Mouse (Mus musculus) regulatory T cell (primary cell): ENCODE results near the gene Cntnap1.

Experiments
- in situ Hi-C: fragments of 300-600 bp; cut with MboI, MseI; formaldehyde crosslinking; loops from one replicate; pipeline ENCODE4 v1.15.1; 2025; ENCODE audit warnings: high pct_unique_total_duplicates

Gene Cntnap1

DNA sequence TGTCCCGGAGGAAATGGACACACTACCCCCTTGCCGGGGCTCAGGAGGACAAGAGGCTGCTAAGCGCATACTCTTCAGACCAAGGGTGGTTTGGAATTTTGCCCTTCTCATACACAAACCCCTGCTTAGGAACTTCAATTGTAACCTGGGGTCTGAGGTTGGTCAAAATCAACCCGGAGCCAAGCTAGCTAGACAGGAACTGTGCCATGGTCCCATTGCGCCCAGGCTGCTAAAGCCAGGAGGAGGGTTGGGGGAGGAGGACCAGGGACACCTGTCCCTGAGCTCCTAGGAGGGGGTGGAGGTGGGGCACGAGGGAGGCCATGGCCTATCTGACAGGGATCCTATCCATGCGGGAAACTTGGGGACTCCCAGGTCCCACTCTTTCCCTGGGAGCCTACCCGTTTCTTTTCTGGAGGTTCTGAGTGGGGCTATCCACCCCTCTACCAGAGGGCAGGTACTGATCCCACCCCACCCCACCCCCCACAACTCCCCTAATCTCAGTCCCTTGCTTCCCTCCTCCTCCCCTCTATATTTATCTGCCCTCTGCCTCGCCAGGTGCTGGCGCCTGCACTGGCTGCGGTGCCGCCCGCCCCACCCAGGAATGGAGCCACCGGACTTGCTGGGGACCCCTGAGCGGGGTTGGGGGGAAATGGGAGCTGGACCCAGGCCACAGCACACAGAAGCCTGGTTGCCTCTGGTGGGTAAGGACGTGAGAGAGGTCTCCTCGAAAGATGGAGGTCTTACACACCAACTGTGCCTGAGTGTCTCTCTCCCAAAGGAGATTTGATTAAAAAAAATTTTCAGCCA, 819 bp upstream of the Cntnap1 start:
- in situ Hi-C loops: no loop called here

DNA sequence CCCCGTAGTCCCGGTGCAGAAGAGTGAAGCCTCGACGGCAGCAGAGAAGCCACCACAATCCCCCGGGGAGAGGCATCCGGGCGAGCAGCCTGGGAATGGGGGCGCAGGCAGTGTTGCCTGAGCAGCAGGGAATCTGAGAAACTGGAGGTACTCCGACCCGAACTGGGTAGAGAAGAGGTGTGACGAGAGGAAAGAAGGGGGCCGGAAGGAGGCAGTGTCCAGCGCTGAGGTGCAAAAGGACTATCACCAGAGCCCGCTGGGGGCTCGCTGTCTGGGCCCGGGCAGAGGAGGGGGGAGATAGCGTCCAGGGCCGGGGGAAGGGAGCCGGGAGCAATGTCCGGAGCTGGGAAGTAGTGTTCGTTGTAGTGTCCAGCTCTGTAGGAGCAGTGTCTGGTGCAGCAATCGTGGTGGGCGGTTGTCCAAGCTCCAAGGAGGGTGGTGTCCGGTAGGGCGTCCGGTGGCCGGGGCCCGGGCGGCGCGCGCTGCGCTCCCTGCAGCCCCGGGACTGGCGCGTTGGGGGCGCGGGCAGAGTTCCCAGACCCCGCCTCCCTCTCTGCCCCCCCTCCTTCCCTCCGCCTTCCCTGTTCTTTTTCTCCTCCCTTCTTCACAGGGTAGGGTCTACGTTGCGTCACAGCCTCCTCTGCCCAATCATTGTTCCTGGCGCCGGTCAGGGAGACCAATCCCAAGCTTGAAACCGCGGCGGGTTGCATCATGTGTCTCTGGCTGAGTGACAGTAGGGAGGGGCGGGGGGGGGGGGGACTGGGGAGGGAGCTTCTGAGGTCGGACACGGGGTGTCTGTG, 688 bp downstream of the Cntnap1 start, which contains the start of gene Plekhh3:
Gene Plekhh3, minus strand, starts transcription at position 541 of the 800 bp plus-strand sequence.
- in situ Hi-C loops: no loop called here

DNA sequence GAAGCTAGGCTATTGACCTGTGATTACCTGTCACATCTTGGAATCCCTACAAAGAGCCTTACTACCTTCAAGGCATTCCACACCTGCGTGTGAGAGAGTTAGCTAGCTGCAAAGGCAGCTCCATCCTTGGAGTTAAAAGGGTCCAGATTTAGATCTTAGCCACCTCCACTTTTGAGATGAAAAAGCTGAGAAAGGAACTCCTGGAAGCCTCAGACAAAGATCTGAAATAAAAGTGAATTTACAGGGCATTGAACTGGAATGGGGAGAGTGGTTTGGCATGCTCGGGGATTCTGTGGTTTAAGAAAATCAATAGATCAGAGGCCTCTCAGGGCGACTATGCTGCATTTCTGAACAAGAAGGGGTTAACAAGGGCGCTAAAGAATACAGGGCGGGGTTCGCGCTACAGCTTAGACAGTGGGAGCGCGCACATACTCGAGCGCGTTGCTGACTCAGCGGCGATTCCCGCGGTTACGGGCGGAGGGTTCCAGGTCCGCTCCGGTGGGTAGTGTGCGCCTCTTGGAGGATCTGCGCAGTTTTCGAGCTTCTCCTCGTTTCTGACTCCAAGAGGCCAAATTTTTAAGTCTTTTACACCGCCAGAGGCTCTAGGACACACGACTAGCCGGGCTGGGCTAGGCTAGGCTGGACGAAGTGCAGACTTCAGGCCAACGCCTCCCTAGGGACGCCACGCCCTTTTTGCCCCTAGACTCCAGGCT, 1.6 kb downstream of the Cntnap1 start:
- in situ Hi-C loops: no loop called here

DNA sequence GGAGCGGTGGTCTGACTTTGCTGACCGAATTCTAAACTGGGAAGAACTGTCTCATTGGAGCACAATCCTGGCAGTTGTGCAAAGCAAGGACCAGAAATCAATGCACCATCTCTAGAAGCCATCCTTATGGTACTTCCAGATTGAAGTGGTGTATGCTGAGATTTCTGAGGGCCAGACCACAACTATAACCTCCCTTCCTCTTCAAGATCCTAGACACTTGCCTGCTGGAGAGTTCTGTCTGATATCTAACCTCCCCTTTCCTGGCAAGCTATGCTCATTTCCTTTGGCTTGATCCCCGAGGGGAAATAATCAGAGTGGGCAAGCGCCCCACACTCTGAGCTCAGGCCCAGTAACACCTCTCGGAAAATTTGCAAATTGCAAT, 2.1 kb downstream of the Cntnap1 start:
- in situ Hi-C loops: no loop called here

DNA sequence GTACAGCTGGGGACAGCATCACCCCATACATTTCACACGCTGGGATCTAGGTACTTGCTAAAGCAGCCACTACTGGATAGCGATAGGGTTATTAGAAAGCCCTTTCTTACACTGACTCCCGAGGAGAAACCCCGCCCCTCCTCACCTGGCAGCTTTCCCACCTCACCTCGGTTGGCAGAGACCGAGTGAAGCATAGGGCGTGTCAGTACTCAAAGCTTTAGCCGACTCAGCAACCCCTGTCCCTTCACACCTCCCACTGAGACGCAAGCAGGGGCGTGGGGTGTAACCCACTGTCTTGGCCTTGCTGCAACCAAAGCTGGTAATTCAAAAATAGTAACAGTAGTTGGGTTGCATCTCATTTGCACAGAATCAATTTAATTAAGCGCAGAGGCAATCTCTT, 2.8 kb downstream of the Cntnap1 start:
- in situ Hi-C loops: no loop called here

DNA sequence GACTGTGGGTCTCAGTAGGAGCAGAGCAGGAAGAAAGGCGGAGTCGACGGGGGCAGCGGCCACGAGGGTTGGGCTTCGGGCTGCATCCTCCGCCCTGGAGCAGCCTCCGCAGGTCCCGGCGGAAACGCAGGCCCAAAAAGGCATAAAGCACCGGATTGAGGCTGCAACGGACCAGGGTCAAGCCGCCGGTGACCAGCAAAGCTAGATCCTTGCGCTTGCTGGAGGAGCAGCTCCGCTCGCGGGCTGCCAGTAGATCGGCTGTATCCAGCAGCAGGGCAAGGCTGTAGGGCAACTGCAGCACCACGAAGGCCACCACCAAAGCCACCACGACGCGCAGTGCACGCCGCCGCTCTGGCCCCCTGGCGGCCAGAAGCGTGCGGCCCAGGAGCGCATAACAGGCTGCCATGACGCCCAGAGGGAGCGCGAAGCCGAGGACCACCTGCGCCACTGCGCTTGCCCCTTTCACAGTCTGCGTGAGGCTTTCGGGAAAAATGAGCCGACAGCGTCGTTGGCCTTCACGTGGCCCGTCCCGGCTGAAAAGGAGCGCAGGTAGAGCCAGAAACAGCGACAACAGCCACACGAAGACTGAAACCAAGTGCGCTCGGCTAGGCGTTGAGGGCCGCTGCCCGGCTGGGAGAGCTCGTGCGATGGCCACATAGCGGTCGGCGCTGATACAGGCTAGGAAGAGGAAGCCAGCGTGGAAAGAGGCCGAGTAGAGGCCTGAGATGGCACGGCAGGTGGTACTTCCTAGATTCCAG, 3.5 kb downstream of the Cntnap1 start:
- in situ Hi-C loops: no loop called here

DNA sequence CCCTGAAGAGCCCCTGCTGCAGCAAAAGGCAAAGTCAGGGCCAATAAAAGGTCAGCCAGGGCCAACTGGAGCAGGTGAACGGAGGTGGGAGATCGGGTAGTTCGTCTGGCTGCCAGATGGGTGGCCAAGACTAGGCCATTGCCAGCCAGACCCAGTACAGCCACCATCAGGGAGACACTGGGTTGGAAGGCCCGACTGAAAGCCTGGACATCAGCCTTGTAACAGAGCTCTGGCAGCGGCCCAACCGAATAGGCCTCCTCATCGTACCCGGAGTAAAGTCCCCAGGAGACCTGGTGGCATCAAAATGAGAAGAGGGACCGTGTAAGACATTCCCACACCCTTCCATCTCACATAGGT, 4.0 kb downstream of the Cntnap1 start:
- in situ Hi-C loops: no loop called here

DNA sequence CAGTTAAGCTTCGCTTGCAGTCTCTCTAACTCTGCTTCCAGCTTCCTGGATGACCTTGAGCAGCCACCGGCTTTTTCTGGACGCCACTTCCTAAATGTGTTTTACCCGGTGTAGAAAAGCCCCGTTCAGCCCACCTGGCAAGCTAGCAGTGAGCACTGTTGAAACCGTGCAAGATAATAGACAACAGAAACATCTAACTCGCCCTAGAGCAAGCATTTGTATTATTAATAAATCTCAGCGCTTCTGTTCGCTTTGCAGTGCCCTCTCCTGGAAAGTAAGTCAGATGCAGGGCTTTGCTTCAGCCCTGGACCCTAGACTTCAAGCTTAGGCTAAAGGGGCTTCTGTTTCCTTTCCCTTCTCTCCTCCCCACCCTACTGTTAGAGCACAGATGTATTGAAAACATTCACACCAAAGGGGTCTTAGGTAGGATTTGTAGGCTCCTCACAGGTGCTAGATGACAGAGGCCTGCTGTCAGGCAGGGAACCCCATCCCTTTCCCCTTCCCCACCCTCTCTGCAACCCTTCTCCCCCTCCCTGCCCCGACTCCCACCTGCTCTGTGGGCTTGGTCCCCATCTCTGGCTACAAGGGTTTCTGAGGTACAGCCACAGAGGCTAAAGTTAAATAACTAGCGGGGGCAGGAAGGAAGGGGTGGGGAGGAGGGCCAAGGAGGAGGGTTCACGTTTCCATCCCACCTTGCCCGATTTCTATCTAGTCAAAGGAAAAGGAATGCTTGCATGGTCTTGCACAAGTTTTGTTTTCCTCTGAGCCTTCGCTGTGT, 4.7 kb downstream of the Cntnap1 start, which contains the start of gene Ccr10:
Gene Ccr10, minus strand, starts transcription at position 593 of the 778 bp plus-strand sequence.
- in situ Hi-C loops: no loop called here

DNA sequence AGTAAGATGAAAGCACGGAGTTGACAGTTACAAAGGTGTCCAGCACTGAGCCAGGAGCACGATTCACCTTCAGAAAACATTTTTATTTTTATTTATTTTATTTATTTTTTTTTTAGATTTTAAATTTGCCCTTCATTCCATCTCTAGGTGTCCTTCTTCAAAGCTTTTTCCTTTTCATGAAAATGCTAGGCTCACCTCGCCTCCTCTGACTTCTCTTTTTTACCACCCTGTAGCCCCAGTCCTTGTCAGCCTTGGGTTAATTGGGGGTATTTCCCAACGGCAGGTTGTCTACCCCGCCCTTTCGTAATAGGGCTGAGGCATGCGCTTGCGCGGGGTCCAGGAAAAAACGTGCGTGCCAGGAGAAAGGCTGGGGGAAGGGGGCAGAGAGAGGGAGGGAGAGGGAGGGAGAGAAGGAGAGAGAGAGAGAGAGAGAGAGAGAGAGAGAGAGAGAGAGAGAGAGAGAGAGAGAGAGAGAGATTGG, 5.4 kb downstream of the Cntnap1 start:
- in situ Hi-C loops: no loop called here

DNA sequence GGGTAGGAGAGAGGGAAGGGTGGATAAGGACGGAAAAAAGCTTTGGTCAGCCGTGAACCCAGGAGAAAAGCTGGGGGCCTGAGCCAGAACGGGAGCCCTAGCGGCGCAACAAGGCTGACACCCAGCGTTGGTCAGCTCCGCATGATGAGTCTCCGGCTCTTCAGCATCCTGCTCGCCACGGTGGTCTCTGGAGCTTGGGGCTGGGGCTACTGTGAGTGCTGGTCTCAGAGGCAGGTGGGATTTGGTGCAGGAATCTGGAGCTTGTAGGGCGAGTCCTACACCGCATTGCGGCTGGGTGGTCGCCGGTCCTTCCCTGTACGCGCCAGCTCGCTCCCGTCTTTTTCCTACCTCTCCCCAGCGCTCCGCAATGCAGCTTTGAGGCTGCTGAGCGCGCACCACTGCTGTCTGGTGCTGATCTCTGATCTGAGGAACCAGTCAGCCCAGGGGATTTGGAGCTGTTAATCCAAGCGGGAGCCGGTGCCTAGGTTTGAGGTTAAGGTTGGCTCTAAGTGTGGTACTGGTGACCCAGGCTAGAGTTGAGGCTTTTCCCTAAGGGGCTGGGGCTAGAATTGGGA, 5.9 kb downstream of the Cntnap1 start:
- in situ Hi-C loops: no loop called here

DNA sequence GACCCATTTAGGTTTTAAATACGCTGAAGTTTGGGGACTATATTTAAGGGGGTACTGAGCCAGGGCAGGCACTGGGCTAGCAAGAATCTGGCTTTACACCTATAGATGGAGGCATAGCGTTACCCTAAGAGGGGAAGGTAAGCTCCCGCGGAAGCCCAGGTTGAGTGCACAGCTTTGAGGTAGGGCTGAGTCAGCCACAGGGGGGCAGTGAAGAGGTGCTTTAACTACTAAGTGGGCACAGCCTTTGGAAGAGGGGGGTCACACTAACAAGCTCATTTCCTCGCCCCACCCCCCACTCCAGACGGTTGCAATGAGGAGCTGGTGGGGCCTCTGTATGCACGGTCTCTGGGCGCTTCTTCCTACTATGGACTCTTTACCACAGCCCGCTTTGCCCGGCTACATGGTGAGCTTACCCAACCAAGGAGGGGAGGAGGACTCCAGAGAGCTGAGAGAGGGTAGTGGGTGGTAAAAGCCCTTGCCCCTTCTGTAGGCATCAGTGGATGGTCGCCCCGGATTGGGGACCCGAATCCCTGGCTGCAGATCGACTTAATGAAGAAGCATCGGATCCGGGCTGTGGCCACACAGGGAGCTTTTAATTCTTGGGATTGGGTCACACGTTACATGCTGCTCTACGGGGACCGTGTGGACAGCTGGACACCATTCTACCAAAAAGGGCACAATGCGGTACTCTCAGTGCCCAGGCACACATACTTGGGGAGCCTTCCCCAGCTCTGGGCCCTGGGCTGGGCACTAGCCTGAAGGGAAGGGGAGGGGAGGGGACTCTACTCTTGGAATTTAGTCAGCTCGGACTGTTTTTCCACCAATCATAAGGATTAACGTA, 6.8 kb downstream of the Cntnap1 start:
- in situ Hi-C loops: no loop called here

DNA sequence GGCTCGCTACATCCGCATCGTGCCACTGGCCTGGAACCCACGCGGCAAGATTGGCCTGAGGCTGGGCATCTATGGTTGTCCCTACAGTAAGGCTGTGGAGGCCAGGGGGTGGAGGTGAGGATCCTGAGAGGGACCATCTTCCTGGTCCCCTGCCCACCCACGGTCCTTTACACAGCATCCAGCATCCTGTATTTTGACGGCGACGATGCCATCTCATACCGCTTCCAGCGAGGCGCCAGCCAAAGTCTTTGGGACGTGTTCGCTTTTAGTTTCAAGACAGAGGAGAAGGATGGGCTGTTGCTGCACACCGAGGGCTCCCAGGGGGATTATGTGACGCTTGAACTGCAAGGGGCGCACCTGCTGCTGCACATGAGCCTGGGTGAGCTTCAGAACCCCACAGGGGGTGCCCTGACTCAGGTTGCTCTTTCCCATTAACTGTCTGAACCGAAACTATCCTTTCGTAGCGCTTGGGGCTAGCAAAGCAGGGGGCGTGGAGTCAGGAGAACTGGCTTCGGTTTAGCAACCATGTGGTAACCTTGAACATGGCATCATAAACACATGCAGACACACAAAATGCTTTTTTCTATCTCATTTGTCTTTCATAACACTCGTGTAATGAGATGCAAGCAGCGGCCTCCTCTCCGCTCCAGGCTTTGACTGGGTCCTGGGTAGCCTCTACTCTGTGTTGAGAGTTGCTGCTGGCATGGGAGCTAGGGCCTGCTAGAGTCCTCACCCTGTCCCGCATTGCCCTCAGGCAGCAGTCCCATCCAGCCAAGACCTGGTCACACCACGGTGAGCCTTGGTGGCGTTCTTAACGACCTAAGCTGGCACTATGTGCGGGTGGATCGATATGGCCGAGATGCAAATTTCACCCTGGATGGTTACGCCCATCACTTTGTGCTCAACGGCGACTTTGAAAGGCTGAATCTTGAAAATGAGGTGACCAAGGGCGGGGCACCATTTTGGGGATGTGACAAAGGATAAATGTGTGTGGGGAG, 8.0 kb downstream of the Cntnap1 start:
- in situ Hi-C loops: no loop called here

DNA sequence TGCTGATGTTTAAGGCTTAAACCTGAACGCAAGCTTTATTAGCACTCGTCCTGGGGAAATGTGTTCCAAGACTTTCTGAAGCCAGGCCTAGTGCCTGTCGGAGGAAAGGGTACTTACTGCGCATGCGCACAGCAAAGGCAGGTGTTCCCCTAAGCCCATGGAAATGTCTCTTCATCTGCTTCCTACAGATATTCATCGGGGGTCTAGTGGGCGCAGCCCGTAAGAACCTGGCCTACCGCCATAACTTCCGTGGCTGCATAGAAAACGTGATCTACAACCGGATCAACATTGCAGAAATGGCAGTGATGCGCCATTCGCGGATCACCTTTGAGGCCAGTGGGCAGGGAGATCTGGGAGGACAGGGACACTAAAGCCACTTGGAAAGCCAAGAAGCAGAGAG, 9.0 kb downstream of the Cntnap1 start:
- in situ Hi-C loops: no loop called here

DNA sequence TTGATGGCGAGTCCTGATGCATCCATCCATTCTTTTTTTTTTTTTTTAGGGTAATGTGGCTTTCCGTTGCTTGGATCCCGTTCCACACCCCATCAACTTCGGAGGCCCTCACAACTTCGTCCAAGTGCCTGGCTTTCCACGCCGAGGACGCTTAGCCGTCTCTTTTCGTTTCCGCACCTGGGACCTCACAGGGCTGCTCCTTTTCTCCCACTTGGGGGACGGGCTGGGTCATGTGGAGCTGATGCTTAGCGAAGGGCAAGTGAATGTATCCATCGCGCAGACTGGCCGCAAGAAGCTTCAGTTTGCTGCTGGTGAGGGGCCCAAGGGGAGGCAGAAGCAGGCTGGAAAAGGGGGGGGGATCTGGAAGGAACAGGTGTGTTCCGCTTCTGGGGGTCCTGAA, 9.9 kb downstream of the Cntnap1 start:
- in situ Hi-C loops: loop anchor here (5.0 kb wide), 1 partner anchor 57 kb away; no protein-coding TSS in a partner anchor

DNA sequence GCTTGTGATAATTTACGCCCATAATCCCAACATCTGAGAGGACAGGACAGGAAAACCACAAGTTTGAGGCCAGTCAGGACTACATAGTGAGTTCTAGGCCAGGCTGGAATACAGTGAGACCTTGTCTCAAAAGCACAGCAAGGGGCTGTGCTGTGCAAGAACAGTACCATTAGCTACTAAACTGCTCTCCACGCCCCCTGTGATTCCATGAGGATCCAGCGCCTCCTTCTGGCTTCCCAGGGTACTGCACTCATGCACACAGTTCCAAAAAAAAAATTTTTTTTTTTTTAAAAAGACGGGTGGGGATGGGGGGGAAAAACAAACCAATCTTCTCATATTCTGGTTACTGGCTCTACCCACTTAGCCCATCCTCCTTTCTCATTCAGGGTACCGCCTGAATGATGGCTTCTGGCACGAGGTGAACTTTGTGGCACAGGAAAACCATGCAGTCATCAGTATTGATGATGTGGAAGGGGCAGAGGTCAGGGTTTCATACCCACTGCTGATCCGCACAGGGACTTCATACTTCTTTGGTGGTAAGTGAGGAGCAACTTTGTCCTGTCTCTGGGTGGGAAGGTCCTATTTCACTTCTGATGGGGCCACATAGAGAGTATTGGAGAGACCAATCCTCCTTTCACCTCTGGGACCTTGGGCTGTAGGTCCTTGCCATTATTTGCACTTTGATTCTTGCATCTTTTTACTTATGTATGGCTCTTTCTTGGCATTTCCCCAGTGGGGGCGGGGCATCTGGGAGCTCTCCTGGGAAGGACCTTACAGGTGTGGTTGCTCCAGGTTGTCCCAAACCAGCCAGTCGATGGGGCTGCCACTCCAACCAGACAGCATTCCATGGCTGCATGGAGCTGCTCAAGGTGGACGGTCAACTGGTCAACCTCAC, 10.8 kb downstream of the Cntnap1 start:
- in situ Hi-C loops: loop anchor here (5.0 kb wide), 1 partner anchor 56 kb away; no protein-coding TSS in a partner anchor

DNA sequence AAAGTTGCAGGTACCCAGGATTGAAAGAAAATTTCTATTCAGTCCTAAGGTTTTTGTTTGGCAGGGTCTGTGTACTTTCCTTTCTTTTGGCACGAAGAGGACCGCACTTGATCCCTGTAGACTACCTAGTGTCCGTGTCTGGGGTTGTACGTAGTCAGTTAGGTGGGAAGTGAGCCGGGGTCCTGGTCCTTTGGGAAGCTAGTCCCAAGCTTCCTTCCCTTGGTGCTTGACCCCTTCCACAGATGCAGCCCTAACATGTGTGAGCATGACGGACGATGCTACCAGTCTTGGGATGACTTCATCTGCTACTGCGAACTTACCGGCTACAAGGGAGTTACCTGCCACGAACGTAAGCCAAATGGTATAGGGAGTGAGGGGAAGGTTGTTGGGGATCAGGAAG, 11.6 kb downstream of the Cntnap1 start:
- in situ Hi-C loops: loop anchor here (5.0 kb wide), 1 partner anchor 55 kb away; no protein-coding TSS in a partner anchor
